Mouse (Mus musculus) small intestine, adult 2 months (tissue): ENCODE measurements around the gene Pno1.

ENCODE experiments used
- CTCF ChIP-seq: fragments of 200-500 bp; IDR thresholded peaks from 2 replicates; pipeline ENCODE4 v1.5.1; 2012; ENCODE audit warnings: low read depth, mild to moderate bottlenecking, control low read depth, inconsistent platforms, low read length, moderate library complexity, mixed read lengths; ENCODE audit not compliant: insufficient replicate concordance, insufficient read length; ENCODE audit errors: extremely low read depth
- POLR2A ChIP-seq: fragments of 200-500 bp; IDR thresholded peaks from 2 replicates; pipeline ENCODE4 v1.6.1; 2012; ENCODE audit warnings: low read depth, mild to moderate bottlenecking, control low read depth, inconsistent platforms, low read length, moderate library complexity

GRCm38 (mm10) chr11:17199170-17199569 is 12.2 kb downstream of the Pno1 start:
- TF ChIP-seq CTCF = no peak
- no peak for TF ChIP-seq POLR2A
